Mouse (Mus musculus) ovary, postnatal 36 days (tissue): ENCODE data around the gene Gm49486.
A peak's percentile ranks its signal among the peaks of the same experiment; 100 is the strongest.

ENCODE experiments used
- DNase-seq: peaks from one replicate; pipeline ENCODE4 v3.0.0; 2022; ENCODE audit warnings: low spot score, mixed read lengths

Gm49486 gene

GRCm38 (mm10) chr15:79270317-79271123, 41.3 kb downstream of the Gm49486 start:
- DNase-seq: peak; percentile 79

GRCm38 (mm10) chr15:79271124-79271746, 42.0 kb downstream of the Gm49486 start:
- DNase-seq: peak; percentile 38

GRCm38 (mm10) chr15:79273020-79273419, 43.8 kb downstream of the Gm49486 start:
- DNase-seq: no peak

- no peak for DNase-seq
These were observed 48.5 kb downstream of the Gm49486 start for GRCm38 (mm10) chr15:79277728-79278127.

GRCm38 (mm10) chr15:79280209-79280608, 51.0 kb downstream of the Gm49486 start:
- DNase-seq: no peak

GRCm38 (mm10) chr15:79280850-79281249, 51.7 kb downstream of the Gm49486 start:
- DNase-seq: no peak

- DNase-seq: no peak
These were observed 52.2 kb downstream of the Gm49486 start for GRCm38 (mm10) chr15:79281389-79281788.

- DNase-seq: no peak
These were observed 53.2 kb downstream of the Gm49486 start for GRCm38 (mm10) chr15:79282434-79282833.

- DNase-seq: no peak
These were observed 54.2 kb downstream of the Gm49486 start for GRCm38 (mm10) chr15:79283371-79283770.

- no peak for DNase-seq
These were observed 56.2 kb downstream of the Gm49486 start, which contains the start of gene Baiap2l2 for GRCm38 (mm10) chr15:79285399-79285798. Baiap2l2 (minus strand) TSS chr15:79285537.

GRCm38 (mm10) chr15:79286141-79286540, 57.0 kb downstream of the Gm49486 start:
- DNase-seq: no peak

- DNase-seq: no peak
These were observed 57.9 kb downstream of the Gm49486 start for GRCm38 (mm10) chr15:79287091-79287490.

- DNase-seq: no peak
These were observed 59.2 kb downstream of the Gm49486 start for GRCm38 (mm10) chr15:79288387-79288786.

GRCm38 (mm10) chr15:79289441-79289840, 60.2 kb downstream of the Gm49486 start:
- no peak for DNase-seq

GRCm38 (mm10) chr15:79290340-79290739, 61.1 kb downstream of the Gm49486 start:
- DNase-seq: no peak

- DNase-seq: no peak
These were observed 63.6 kb downstream of the Gm49486 start for GRCm38 (mm10) chr15:79292779-79293178.

GRCm38 (mm10) chr15:79298553-79298952, 69.4 kb downstream of the Gm49486 start:
- DNase-seq: no peak

- no peak for DNase-seq
These were observed 70.5 kb downstream of the Gm49486 start for GRCm38 (mm10) chr15:79299563-79300155.

GRCm38 (mm10) chr15:79303725-79304124, 74.5 kb downstream of the Gm49486 start:
- DNase-seq: no peak

- DNase-seq: no peak
These were observed 75.6 kb downstream of the Gm49486 start for GRCm38 (mm10) chr15:79304832-79305231.

- DNase-seq: no peak
These were observed 76.9 kb downstream of the Gm49486 start for GRCm38 (mm10) chr15:79306043-79306637.
